Mouse (Mus musculus) liver, embryonic 12.5 days (tissue): Measurements from ENCODE around the gene Slc6a21. TPM values are rescaled to one million over a fixed set of nuclear protein-coding genes. Genes with fewer than 3 reads are reported as not detected.
"Not testable (repeated sequence)": the region's sequence is repeated elsewhere in the genome, so short reads cannot be mapped to it uniquely, and the experiment has no call there.

Experiments
- ATAC-seq: fragments of 200-750 bp; cut with Nextera tagmentation; 2 replicates; pipeline ENCODE4 v1.8.0; 2017; ENCODE audit warnings: moderate number of reproducible peaks, mild to moderate bottlenecking, moderate library complexity
- H3K27ac ChIP-seq: fragments of 300-500 bp; sonication (generic); 2 replicates; pipeline ENCODE4 v1.5.1; 2016; ENCODE audit warnings: mild to moderate bottlenecking
- H3K27me3 ChIP-seq: fragments of 300-500 bp; sonication (generic); replicated peaks from 2 replicates; pipeline ENCODE4 v1.6.1; 2016; ENCODE audit warnings: mild to moderate bottlenecking, moderate library complexity
- H3K36me3 ChIP-seq: fragments of 300-500 bp; sonication (generic); 2 replicates; pipeline ENCODE4 v1.6.1; 2016; ENCODE audit warnings: mild to moderate bottlenecking, moderate library complexity
- H3K4me1 ChIP-seq: fragments of 300-500 bp; sonication (generic); 2 replicates; pipeline ENCODE4 v1.6.1; 2016
- H3K4me2 ChIP-seq: fragments of 300-500 bp; sonication (generic); 2 replicates; pipeline ENCODE4 v1.6.1; 2016; ENCODE audit warnings: mild to moderate bottlenecking, moderate library complexity
- H3K4me3 ChIP-seq: fragments of 300-500 bp; sonication (generic); 2 replicates; pipeline ENCODE4 v1.5.1; 2016; ENCODE audit warnings: mild to moderate bottlenecking, moderate library complexity
- H3K9ac ChIP-seq: fragments of 300-500 bp; sonication (generic); 2 replicates; pipeline ENCODE4 v1.6.1; 2016; ENCODE audit warnings: mild to moderate bottlenecking, moderate library complexity
- H3K9me3 ChIP-seq: fragments of 300-500 bp; sonication (generic); replicated peaks from 2 replicates; pipeline ENCODE4 v1.6.1; 2016; ENCODE audit warnings: mild to moderate bottlenecking, moderate library complexity
- WGBS: fragments of 180-500 bp; shearing (Covaris S2); methylation state at CpG from one replicate; pipeline ENCODE4 v1.1.7; 2016; ENCODE audit not compliant: insufficient replicate concordance; 5-methylcytosine and 5-hydroxymethylcytosine counted together
- polyA plus RNA-seq: library from polyadenylated mRNA; unstranded; fragments of >200 nt; fragmentation: Nextera tagmentation; extraction: Ambion mirVana; gene quantifications from 2 replicates; pipeline ENCODE4 v1.2.1, GENCODE M21; 2016

Slc6a21 gene
- polyA plus RNA-seq, 1 experiment from 2014 or later: not detected

DNA sequence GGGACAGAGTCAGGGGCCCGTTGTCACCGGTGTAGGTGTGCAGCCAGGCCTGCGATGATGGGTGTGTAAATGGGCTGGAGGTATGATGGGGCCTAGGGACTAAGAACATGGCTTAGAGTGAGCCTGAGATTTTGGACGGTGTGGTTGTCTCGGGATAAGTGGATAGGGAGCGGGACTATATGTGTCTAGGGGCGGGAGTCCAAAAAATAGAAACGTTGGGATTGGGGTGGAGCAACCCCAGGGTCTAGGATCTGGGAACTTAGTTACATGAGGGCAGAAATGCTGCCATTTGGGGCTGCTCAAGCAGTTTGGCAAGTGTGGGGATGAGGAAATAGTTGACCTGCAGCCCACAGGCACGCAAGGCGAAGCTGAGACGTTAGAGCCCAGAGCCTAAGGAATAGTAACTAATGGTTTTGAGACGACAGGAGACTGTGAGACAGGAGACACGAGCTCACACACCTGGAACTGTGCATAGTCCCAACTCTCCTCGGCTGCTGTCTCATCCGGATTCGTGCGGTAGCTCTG, 41.6 kb upstream of the Slc6a21 start:
- H3K4me3 ChIP-seq: 0 out of 2 replicates have a peak overlapping the region, but pooled peaks have one; percentile 21

DNA sequence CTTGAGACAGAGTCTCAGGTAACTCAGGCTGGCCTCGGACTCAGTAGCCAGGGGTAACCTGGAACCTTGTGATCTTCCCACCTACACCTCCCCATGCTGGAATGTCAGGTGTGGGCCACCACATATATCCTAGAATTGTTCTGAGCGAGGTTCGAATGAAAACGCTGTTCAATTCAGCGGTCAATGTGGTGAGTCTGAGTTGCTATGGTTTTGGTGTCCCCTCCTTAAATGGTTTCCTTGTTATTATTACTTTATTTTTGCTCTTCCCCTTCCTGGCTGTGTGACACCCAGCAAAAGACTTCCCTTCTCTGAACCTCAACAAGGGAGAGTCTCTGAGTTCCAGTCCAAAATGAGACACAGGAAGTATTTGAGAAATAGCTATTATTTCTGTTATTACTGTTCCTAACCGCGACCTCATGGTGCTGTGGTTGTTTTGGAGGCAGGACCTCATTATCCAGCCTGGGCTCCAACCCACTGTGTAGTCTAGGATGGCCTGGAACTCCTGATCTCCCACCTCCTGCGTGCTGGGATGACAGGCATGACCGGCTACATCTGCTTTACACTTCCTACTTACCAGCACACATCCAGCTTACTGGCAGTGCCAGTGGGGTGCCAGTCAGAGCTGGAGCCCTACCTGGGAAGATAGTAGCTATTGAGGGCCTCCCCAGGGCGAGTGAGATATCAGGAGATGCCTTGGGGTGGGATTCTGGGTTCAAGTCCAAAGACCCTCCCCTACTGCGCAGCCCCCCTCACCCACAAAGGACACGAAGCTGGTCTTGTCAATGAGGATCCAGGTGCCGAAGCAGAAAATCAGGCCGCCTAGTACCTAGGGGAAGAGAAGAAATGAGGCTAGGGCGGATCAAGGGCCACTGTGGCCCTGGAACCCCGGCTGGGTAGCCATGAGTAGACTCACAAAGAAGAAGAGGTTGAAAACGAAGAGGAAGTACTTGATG, 39.3 kb upstream of the Slc6a21 start:
- 45% methylated on average over 17 of the region's 17 CpGs for WGBS
- peaks cover 68% of the 10 kb centered on the region for H3K4me1 ChIP-seq
- peak overlapping the region; percentile 54 for H3K9ac ChIP-seq
- H3K4me3 ChIP-seq: peak overlapping the region; percentile 52
- peaks cover 18% of the 10 kb centered on the region; the same call in 1 of the 2 replicates for H3K27me3 ChIP-seq
- peak overlapping the region; percentile 74 for H3K4me2 ChIP-seq
- H3K9me3 ChIP-seq: no peaks in the 10 kb centered on the region
- peak overlapping the region; percentile 65 for H3K27ac ChIP-seq
- ATAC-seq: no peak
- H3K36me3 ChIP-seq: no peaks in the 10 kb centered on the region; the same call in 1 of the 2 replicates

More for the DNA sequence above, 41.6 kb upstream of the Slc6a21 start:
- H3K27me3 ChIP-seq: peaks cover 12% of the 10 kb centered on the region; the same call in 1 of the 2 replicates
- H3K27ac ChIP-seq: no peak overlapping the region
- H3K9ac ChIP-seq: no peak overlapping the region
- peaks cover 69% of the 10 kb centered on the region for H3K4me1 ChIP-seq
- H3K9me3 ChIP-seq: no peaks in the 10 kb centered on the region
- peak overlapping the region; percentile 59 for H3K4me2 ChIP-seq
- 59% methylated on average over 17 of the region's 17 CpGs for WGBS
- peaks cover 15% of the 10 kb centered on the region for H3K36me3 ChIP-seq
- no peak for ATAC-seq

DNA sequence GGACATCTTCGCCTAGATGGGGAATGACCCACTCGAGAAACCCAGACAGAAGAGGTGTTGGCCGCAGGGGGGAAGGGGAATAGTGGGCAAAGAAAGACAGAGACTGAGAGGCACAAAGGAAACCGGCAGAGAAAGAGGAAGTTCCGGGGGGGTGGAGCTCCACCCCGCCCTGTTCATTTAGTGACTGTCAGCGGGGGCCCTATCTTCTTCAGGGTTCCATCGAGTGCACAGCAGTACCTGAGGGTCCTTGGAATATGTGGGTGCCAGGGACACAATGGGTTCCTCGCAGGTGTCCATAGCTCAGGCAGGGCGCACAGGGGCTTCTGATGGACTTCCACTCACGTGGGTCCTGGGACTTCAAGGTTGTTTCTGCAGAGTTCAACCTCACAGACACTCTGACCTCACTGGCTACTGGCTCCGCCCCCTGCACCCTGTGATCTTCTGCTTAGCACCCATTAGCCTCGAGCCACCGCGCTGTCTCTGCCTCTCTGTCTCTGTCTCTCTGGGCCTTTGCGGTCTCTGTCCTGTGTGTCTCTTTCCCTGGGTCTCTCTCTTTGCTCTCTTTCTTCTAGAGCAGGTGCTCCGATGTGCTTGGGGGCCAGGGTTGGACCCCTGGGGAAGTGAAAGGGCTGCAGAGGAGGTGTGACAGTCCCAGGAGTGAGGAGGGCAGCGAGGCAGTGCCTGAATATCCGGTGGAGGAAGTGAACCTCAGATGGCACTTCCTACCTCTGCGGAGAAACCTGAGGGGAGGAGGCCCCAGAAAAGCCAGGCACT, 38.4 kb upstream of the Slc6a21 start, which contains the start of gene Cd37:
Gene Cd37 (minus strand): TSS at position 393 of the 774 bp plus-strand sequence.
- Histone ChIP-seq H3K4me1 (peaks cover 59% of the 10 kb centered on the region), H3K9me3 (no peaks in the 10 kb centered on the region), H3K9ac (peak within 1 kb of the TSS; percentile 54), H3K4me3 (peak within 1 kb of the TSS; percentile 52), H3K4me2 (peak within 1 kb of the TSS; percentile 74), H3K36me3 (no peaks in the 10 kb centered on the region), H3K27ac (peak within 1 kb of the TSS; percentile 65), H3K27me3 (peaks cover 18% of the 10 kb centered on the region; the same call in 1 of the 2 replicates)
- 9% methylated on average over 20 of the region's 20 CpGs for WGBS
- ATAC-seq: peak; percentile 75

DNA sequence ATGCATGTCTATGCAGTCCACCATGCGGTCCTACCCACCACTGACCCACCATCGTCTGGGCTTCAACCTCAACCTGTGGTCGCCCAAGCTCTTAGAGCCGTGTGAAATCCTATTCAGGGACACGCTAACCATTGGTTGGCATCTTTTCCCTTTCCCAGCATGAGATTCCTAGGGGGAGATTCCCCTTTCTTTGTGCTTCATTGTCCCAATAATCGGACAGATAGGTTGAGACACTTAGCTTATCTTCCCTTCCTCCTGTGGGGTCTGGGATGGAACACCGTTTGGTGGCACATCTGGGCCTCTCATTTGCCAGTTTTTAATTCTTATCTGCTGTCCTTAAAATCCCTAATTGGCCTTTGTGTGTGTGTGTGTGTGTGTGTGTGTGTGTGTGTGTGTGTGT, 37.2 kb upstream of the Slc6a21 start:
- no peaks in the 10 kb centered on the region for H3K36me3 ChIP-seq
- no peak overlapping the region for H3K9ac ChIP-seq
- 62% methylated on average over 7 of the region's 7 CpGs for WGBS
- ATAC-seq: no peak
- peaks cover 47% of the 10 kb centered on the region for H3K4me1 ChIP-seq
- H3K4me3 ChIP-seq: no peak overlapping the region
- no peak overlapping the region for H3K4me2 ChIP-seq
- peaks cover 18% of the 10 kb centered on the region; the same call in 1 of the 2 replicates for H3K27me3 ChIP-seq
- no peaks in the 10 kb centered on the region for H3K9me3 ChIP-seq
- no peak overlapping the region for H3K27ac ChIP-seq

DNA sequence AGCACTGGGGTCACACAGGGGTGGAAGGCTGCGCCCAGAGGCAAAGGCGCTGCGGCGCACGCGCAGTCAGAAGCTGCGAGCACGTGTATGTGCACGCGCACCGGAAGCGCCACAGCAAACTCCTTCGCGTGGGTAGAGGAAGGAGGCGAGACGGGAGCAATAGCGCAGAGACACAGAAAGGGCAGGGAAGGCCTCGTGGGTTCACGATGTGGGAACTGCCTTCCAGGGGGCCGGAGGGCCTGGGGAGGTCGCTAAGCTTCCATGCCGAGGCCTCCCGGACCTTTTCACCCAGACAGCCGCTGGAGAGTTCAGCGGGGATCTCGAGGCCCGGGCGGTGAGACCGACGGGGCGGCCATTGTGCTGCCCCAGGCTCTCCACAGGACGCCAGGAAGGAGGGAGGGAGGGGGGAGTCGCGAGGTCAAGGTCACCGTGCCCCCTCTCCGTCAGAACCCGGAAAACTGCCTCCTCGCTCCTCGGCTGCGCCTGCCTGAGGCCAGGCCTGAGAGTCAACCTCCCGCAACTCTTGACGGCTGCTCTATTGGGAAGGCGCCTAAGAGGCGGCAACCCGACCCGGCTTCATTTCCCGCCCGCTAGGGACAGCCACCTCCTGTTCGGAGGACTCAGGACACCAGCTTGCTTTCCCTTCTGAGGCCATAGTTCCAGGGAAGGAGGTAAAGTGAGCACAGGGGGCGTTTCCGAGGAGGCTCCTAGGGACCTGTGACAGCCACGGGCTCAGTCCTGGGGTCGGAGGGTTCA, 36.5 kb upstream of the Slc6a21 start, which contains the start of gene Slc6a16:
Gene Slc6a16 (plus strand): TSS at position 453 of the 756 bp plus-strand sequence.
- H3K36me3 ChIP-seq: no peaks in the 10 kb centered on the region
- ATAC-seq: no peak
- peak within 1 kb of the TSS; percentile 41 for H3K4me2 ChIP-seq
- no peaks in the 10 kb centered on the region for H3K9me3 ChIP-seq
- peaks cover 13% of the 10 kb centered on the region; the same call in 1 of the 2 replicates for H3K27me3 ChIP-seq
- peaks cover 40% of the 10 kb centered on the region for H3K4me1 ChIP-seq
- 42% methylated on average over 53 of the region's 53 CpGs for WGBS
- no peak within 1 kb of the TSS for H3K9ac ChIP-seq
- no peak within 1 kb of the TSS for H3K27ac ChIP-seq
- H3K4me3 ChIP-seq: 0 out of 2 replicates have a peak within 1 kb of the TSS, but pooled peaks have one; percentile 2

DNA sequence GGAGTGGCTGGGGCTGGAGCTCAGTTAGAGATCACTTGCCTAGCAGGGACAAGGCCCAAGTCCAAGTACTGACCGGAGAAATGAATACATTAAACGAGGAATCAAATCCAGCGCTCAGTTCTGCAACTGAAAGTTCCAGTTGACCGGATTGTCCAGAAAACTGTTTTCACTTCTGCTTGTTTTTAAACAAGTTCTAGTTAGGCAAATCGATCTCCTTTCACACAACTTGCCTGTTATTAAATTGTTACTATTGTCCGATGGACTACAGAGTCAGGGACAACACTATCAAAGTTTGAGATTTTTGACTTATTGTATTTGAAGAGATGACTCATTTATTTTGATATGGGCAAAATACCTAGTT, 35.9 kb upstream of the Slc6a21 start:
- Histone ChIP-seq H3K4me1 (peaks cover 39% of the 10 kb centered on the region), H3K9ac (no peak overlapping the region), H3K9me3 (no peaks in the 10 kb centered on the region), H3K27me3 (peaks cover 11% of the 10 kb centered on the region; the same call in 1 of the 2 replicates), H3K27ac (no peak overlapping the region), H3K4me3 (no peak overlapping the region), H3K4me2 (peak overlapping the region; percentile 41), H3K36me3 (no peaks in the 10 kb centered on the region)
- WGBS: 75% methylated on average over 6 of the region's 6 CpGs
- ATAC-seq: no peak

DNA sequence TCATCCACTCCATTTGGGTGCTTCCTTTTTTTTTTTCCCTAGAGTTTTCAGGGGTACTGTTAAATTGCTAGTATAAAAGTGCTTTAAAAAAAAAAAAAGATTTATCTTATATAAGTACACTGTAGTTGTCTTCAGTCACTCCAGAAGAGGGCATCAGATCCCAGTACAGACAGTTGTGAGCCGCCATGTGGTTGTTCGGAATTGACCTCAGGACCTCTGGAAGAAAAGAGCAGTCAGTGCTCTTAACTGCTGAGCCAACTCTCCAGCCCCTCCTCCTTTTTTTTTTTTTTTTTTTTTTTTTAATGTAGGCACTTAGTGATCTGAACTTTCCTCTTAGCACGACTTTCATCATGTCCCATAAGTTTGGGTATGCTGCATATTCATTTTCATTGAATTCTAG, 29.6 kb upstream of the Slc6a21 start:
- Histone ChIP-seq H3K4me3 (no peak overlapping the region), H3K27ac (no peak overlapping the region), H3K9ac (no peak overlapping the region), H3K36me3 (no peaks in the 10 kb centered on the region), H3K4me2 (no peak overlapping the region), H3K9me3 (no peaks in the 10 kb centered on the region), H3K27me3 (no peaks in the 10 kb centered on the region), H3K4me1 (no peaks in the 10 kb centered on the region)
- 29% methylated on average over 3 of the region's 3 CpGs for WGBS
- ATAC-seq: no peak

DNA sequence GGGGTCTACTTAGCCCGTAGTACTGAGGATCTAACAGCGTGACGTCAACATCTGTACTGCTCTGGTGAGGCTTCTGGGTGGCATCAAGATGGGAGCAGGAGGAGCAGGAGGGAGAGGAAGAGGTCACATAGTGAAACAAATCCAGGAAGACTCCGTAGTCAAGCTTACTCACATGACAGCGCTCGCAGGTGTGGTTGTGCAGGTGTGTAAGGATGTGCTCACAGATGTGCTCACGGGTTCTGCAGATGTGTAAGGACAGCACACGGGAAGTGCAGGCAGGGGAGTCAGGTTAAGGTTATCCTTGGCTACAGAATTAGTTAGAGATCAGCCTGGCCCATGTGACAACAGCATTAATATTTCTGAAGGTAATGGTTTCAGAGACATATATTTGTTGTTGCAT, 23.5 kb upstream of the Slc6a21 start:
- no peak for ATAC-seq
- 75% methylated on average over 8 of the region's 8 CpGs for WGBS

DNA sequence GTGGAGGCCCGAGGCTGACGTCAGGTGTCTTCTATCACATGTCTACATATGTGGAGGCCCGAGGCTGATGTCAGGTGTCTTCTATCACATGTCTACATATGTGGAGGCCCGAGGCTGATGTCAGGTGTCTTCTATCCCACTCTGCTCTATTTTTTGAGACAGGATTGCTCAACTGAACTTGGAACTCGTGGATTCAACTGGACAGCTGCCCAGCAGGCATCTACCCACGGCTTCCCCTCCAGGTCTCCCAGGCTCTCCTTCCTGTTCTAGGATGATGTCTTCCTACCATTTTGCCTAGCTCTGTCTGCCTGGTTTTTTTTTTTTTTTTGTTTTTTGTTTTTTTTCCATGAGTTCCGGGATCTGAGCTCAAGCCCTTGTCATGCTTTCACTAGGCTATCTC, 21.5 kb upstream of the Slc6a21 start:
- H3K36me3 ChIP-seq, H3K9ac ChIP-seq, H3K4me2 ChIP-seq, ATAC-seq, H3K4me3 ChIP-seq, H3K4me1 ChIP-seq, H3K9me3 ChIP-seq, H3K27ac ChIP-seq: not testable (repeated sequence)
- H3K27me3 ChIP-seq: peaks cover 31% of the 10 kb centered on the region
- 57% methylated on average over 5 of the region's 7 CpGs for WGBS

More for the DNA sequence above, 23.5 kb upstream of the Slc6a21 start:
- Histone ChIP-seq H3K9ac (no peak overlapping the region), H3K4me1 (no peaks in the 10 kb centered on the region), H3K36me3 (no peaks in the 10 kb centered on the region), H3K27ac (no peak overlapping the region), H3K27me3 (peaks cover 13% of the 10 kb centered on the region; the same call in 1 of the 2 replicates), H3K4me2 (no peak overlapping the region), H3K9me3 (no peaks in the 10 kb centered on the region), H3K4me3 (no peak overlapping the region)

DNA sequence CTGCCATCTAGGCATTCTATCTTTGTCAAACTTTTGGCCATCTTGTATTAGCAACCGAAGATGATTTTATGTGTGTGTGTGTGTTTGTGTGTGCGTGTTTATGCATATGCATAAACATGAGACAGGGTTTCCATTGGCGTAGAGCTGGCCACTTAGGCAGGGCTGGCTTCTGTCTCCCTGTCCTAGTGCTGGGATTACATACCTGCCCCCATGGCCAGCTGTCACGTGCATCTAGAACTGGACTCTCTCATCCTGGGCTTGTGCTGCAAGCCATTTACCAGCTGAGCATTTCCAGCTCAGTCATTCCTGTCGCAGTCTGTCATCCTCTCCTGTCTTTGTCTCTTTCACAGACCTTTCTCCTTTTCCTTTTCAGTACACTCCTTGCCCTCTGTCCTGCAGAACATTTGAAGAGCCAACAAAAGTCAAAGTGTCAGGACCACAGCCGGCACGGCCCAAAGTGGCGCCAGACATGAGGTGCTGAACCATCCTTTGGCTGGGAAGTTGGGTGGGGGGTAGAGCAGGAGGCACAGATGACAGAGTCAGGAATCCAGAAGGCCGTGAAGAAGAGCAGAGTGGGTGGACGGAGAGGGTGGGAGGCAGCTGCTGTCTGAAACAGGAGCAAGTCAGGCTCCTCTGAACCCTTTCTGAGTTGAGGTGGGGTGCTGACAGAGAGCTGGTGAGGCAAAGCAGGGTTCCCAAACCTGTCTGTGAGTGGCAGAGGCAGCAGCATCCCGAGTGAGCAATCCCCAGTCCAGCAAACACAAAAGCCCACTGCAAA, 20.1 kb upstream of the Slc6a21 start:
- no peak overlapping the region for H3K9ac ChIP-seq
- no peaks in the 10 kb centered on the region for H3K4me1 ChIP-seq
- WGBS: 50% methylated on average over 11 of the region's 11 CpGs
- no peaks in the 10 kb centered on the region for H3K9me3 ChIP-seq
- no peak overlapping the region for H3K4me3 ChIP-seq
- H3K4me2 ChIP-seq: no peak overlapping the region
- no peak overlapping the region for H3K27ac ChIP-seq
- no peak for ATAC-seq
- H3K27me3 ChIP-seq: peaks cover 36% of the 10 kb centered on the region
- no peaks in the 10 kb centered on the region for H3K36me3 ChIP-seq
